Mouse (Mus musculus): ENCODE results near the gene Sucla2. TPM values are rescaled to one million over a fixed set of nuclear protein-coding genes. Genes with fewer than 3 reads are reported as not detected.
"Not testable (repeated sequence)": the region's sequence is repeated elsewhere in the genome, so short reads cannot be mapped to it uniquely, and the experiment has no call there.

Gene Sucla2
- total RNA-seq, 1 experiment from 2014 or later: 102 TPM

DNA sequence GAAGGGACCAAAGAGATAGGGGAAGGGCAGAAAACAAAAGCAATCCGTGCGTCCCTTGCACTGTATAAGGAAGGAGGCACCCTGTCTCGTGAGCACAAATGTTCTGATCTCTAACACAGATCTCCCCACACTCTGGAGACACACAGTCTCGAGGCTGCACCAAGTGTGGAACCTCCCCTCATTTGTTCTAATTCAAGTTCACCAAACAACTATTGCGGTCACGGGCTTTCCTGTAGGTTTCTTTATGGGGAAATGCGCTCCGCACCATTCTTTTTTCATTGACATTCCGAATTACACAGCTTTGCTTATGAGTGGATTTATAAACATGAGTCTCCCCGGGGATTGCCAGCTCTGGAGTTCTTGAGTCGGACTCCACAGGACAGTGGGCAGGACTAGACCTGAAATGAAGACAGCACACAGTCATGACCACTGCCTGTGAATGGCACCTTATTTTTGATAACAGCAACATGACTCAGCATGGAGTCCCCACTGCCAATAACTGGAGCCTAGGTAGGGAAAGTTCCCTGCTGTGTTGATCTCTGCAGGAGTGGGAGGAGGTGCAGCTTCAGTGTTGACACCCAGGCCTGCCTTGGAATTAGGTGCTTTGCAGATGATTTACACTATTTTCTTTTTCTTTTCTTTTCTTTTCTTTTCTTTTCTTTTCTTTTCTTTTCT, 17.3 kb upstream of the Sucla2 start:
- ATAC-seq (replicated peaks; ENCODE audit: insufficient number of reproducible peaks, low FRiP score, low TSS enrichment, poor library complexity, severe bottlenecking): no peak

- ATAC-seq (replicated peaks; ENCODE audit: insufficient number of reproducible peaks, low FRiP score, low TSS enrichment, poor library complexity, severe bottlenecking): no peak
These were observed 16.3 kb upstream of the Sucla2 start for GRCm38 (mm10) chr14:73508630-73509395.

- ATAC-seq (replicated peaks; ENCODE audit: insufficient number of reproducible peaks, low FRiP score, low TSS enrichment, poor library complexity, severe bottlenecking): peak; percentile 96
These were observed 15.2 kb upstream of the Sucla2 start, which contains the start of gene Med4 for GRCm38 (mm10) chr14:73509765-73510423. Gene Med4 (plus strand): TSS chr14:73510025.

DNA sequence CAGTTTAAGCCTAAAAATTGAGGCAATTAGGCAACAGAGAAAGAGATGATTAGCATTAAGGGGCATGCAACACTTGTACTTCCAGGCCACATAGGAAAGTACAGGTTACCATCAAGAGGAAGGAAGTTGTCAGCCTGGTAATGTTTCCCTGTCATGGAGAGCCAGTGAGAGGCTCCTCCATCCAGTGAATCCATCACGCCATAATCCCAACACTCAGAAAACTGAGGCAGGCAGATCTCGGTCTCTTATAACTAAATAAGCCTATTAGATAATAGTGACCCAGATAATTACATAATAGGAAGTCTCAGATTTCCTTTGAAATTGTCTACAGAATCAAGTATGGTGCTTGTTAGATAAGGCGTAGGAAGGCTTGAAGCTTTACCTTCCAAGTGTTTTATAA, 983 bp upstream of the Sucla2 start:
- no peak for ATAC-seq (replicated peaks; ENCODE audit: insufficient number of reproducible peaks, low FRiP score, low TSS enrichment, poor library complexity, severe bottlenecking)

DNA sequence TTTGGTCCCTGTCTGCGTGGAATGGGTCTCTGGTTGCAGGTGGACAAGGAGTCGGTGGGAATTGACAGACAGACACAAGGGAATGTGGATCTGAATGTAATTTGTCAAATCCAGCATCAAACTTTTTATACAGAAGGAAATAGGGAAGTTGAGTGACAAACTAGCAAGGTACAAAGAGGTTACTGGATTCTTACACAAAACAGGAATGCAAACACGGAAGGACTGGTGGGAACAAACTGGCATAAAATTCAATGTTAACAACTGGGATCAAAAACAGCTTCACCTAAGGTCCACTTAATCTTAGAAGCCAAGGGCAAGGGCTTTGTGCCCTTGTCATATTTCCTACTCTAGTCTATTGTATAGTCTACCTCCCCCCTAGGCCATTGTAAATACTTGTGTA, 3.5 kb downstream of the Sucla2 start:
- not testable (repeated sequence) for ATAC-seq (replicated peaks; ENCODE audit: insufficient number of reproducible peaks, low FRiP score, low TSS enrichment, poor library complexity, severe bottlenecking)

GRCm38 (mm10) chr14:73533755-73534465, 8.8 kb downstream of the Sucla2 start:
- ATAC-seq (replicated peaks; ENCODE audit: insufficient number of reproducible peaks, low FRiP score, low TSS enrichment, poor library complexity, severe bottlenecking): no peak

DNA sequence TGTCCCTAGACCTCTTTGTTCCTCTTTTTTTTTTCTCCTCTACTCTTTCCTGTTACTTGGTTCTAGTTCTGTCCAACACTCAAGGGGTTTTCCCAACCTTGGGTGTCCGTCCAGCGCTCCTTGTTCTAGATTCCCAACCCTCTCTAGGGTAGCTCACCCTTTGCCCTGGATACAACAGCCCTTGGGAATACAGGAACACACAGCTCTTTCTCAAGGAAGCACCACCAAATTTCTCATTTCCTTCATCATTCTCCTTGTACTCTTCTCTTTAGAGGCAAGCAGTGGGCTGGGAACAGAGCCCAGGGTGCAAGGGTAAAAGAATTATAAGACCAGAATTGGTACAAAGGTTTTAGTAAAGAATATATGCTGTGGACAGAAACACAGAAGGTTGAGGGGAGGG, 10.5 kb downstream of the Sucla2 start:
- no peak for ATAC-seq (replicated peaks; ENCODE audit: insufficient number of reproducible peaks, low FRiP score, low TSS enrichment, poor library complexity, severe bottlenecking)

- no peak for ATAC-seq (replicated peaks; ENCODE audit: insufficient number of reproducible peaks, low FRiP score, low TSS enrichment, poor library complexity, severe bottlenecking)
These were observed 18.7 kb downstream of the Sucla2 start for GRCm38 (mm10) chr14:73543781-73544180.

DNA sequence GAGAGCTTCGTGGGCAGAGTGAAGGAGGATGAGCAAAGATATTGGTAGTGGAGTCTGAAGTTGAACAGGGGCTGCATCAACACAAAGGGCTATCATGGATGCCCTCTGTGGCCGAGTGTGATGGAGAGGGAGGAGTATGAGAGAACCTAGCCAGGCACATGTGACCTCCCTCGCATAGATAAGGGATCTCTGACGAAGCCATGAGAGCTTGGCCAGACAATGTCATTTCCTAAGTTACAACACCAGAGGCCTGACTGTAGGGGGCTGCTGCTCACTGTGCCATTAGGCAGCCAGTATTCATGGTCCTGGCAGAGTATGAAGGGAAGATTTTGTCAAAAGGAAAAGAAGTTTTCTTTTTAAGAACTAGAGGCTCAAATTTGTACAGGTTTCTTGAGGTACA, 21.9 kb downstream of the Sucla2 start:
- ATAC-seq (replicated peaks; ENCODE audit: insufficient number of reproducible peaks, low FRiP score, low TSS enrichment, poor library complexity, severe bottlenecking): no peak

- no peak for ATAC-seq (replicated peaks; ENCODE audit: insufficient number of reproducible peaks, low FRiP score, low TSS enrichment, poor library complexity, severe bottlenecking)
These were observed 22.9 kb downstream of the Sucla2 start, which contains the start of gene Nudt15 for GRCm38 (mm10) chr14:73548051-73548450. Gene Nudt15 (minus strand): TSS chr14:73548242.

- no peak for ATAC-seq (replicated peaks; ENCODE audit: insufficient number of reproducible peaks, low FRiP score, low TSS enrichment, poor library complexity, severe bottlenecking)
These were observed 25.2 kb downstream of the Sucla2 start for GRCm38 (mm10) chr14:73550291-73550690.

DNA sequence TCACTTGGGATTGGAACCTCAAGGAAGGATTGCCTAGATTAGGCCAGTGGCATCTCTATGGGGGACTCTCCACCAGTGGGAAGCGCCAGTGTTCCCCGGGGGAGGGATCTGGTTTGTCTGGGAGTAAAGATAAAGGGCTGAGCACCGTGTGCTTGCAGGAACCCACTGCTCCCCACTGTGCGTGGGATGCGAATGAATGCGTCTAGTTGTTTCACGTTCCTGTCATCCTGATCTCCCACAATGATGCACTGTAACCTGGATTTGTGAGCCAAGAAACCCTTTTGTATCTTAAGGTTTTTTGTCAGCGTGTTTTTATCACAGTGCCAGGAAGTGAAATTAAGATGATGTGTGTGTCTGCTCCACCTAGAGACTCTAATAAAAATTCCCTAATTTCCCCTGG, 25.6 kb downstream of the Sucla2 start:
- no peak for ATAC-seq (replicated peaks; ENCODE audit: insufficient number of reproducible peaks, low FRiP score, low TSS enrichment, poor library complexity, severe bottlenecking)

DNA sequence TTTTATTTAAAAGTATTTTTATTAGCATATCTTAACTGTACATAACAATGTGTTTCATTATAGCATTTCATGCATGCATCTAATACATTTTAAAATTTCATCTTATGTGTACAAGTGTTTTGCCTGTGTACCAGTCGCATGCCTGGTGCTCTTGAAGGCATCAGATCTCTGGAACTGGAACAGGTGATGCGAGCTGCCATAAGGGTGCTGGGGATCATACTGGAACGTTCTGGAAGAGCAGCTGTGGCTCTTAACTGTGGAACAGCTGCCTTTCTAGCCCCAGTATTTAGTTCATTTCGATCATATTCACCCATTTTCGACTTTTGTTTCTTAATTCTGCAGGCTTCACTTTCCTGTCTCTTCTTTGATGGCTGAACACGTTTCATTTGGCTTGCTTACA, 26.0 kb downstream of the Sucla2 start:
- no peak for ATAC-seq (replicated peaks; ENCODE audit: insufficient number of reproducible peaks, low FRiP score, low TSS enrichment, poor library complexity, severe bottlenecking)

DNA sequence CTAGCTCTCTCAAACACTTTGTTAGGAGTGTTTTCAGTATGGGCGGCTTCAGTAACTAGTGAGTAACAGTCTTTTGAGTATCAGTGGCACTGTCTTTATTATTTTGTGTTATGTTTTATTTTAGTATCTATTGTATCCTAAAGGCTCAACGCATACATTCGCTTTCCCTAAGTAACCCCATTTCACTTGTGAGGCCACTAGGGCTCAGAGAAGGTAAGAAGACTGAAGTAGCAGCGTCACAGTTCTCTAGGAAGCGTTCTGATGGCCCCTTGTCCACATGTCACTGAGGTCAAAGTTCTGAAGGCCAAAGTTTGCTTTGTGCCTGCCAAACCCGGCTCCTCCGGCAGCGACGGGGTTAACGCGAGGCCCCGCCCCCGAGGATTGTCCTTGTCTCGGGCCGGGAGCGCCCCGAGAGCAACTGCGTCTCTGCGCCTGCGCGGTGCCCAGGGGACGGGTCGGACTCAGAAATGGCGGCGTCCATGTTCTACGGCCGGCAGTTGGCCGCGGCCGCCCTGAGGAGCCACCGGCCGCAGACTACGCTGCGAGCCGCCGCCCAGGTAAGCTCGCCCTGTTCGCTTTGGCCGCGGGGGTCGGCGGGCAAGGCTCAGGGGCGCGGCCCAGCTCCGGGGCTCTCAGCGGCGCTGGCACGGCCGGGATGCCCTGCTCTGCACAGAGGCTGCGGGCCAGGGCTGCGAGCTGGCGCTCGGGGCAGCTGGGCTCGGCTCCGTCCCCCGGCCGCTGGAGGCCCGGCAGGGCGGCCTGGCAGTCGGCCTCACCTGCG, 27.4 kb downstream of the Sucla2 start:
- peak; percentile 88 for ATAC-seq (replicated peaks; ENCODE audit: insufficient number of reproducible peaks, low FRiP score, low TSS enrichment, poor library complexity, severe bottlenecking)

DNA sequence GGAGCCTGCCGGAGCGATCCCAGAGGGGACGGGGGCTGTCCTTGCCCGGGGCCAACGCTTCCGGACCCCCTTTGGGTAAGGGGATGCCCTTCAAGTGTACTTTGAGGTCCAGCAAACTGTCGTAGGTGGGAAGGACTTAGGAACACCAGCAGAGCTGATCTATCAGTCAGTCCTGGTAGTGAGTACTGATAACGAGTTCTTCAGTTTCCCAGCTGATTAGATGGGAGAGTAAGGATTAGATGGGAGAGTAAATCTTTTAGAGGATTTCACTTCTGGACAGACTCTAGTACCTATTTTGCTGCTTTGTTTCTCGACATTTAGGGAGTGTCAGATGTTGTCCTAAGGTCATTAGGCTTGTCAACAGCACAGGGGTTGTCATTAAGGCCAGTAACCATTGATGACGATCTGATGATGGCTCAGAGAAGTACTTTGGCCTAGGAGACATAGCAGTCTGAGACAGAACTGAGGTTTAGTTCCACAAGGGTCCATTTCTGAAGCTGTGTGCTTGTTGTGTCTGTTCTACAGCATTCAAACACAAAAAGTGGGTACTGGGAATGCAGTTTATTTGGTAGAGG, 28.1 kb downstream of the Sucla2 start:
- ATAC-seq (replicated peaks; ENCODE audit: insufficient number of reproducible peaks, low FRiP score, low TSS enrichment, poor library complexity, severe bottlenecking): no peak

DNA sequence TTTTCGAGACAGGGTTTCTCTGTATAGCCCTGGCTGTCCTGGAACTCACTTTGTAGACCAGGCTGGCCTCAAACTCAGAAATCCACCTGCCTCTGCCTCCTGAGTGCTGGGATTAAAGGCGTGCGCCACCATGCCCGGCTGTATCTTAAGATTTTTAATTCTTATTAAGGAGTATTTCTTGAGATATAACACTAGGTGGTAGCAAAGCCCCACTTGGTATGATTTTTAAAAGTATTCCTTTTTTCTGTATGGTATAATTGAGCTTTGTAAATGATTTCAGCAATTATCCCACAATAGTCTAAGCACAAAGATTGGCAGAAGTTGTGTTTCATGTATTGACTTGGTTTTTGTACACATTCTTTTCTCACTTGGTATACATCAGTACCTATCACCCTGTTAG, 44.7 kb downstream of the Sucla2 start:
- ATAC-seq (replicated peaks; ENCODE audit: insufficient number of reproducible peaks, low FRiP score, low TSS enrichment, poor library complexity, severe bottlenecking): not testable (repeated sequence)

- ATAC-seq (replicated peaks; ENCODE audit: insufficient number of reproducible peaks, low FRiP score, low TSS enrichment, poor library complexity, severe bottlenecking): no peak
These were observed 46.0 kb downstream of the Sucla2 start for GRCm38 (mm10) chr14:73571143-73571542.

DNA sequence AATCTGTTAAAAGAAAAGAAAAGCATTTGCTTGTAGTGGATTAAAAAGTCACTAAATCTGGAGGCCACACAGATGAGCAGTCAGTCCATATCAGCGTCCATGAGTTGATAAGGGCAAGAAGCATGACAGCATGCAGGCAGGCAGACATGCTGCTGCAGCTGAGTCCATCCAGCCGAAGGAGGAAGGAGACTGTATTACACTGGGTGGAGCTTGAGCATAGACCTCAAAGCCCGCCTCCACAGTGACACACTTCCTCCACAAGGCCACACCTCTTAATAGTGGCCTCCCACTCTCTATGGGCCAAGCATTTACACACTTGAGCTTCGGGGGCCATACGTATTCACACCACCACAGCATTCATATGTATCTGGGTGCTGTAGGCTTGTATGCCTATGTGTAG, 48.9 kb downstream of the Sucla2 start:
- no peak for ATAC-seq (replicated peaks; ENCODE audit: insufficient number of reproducible peaks, low FRiP score, low TSS enrichment, poor library complexity, severe bottlenecking)

All from monocyte, adult 5-6 weeks (primary cell).